Mouse (Mus musculus) kidney, adult 8-10 months (tissue): ENCODE data around the gene Mpnd.
"Not testable (repeated sequence)": the region's sequence is repeated elsewhere in the genome, so short reads cannot be mapped to it uniquely, and the experiment has no call there.

Source experiments
- DNase-seq, 2 experiments: peaks; one replicate each; pipeline ENCODE4 v3.0.0; 2022

The Mpnd gene

GRCm38 (mm10) chr17:56038583-56039261 is 33.2 kb downstream of the Mpnd start:
- DNase-seq = no peak

GRCm38 (mm10) chr17:56039345-56039744 is 33.8 kb downstream of the Mpnd start:
- no peak for DNase-seq

- peak; percentile 97 to 99 for DNase-seq
Observed at GRCm38 (mm10) chr17:56040030-56040856, 34.7 kb downstream of the Mpnd start, which contains the start of gene Chaf1a. Gene Chaf1a, plus strand, starts transcription at chr17:56040439.

GRCm38 (mm10) chr17:56040857-56041163 is 35.3 kb downstream of the Mpnd start:
- DNase-seq = no peak

- no peak for DNase-seq
Observed at GRCm38 (mm10) chr17:56051369-56051768, 45.9 kb downstream of the Mpnd start.

- DNase-seq = no peak
Observed at GRCm38 (mm10) chr17:56054938-56055337, 49.4 kb downstream of the Mpnd start.

- DNase-seq = no peak
Observed at GRCm38 (mm10) chr17:56055945-56056678, 50.6 kb downstream of the Mpnd start.

- no peak for DNase-seq
Observed at GRCm38 (mm10) chr17:56057381-56058120, 52.0 kb downstream of the Mpnd start.

GRCm38 (mm10) chr17:56062081-56062480 is 56.6 kb downstream of the Mpnd start:
- no peak for DNase-seq

GRCm38 (mm10) chr17:56065715-56066114 is 60.2 kb downstream of the Mpnd start:
- not testable (repeated sequence) for DNase-seq
